Mouse (Mus musculus) c-Kit-positive CD71-positive TER-119-positive erythroid progenitor cells, embryonic 14.5 days (primary cell): Measurements from ENCODE around the gene Heatr5a.

Source experiments
- DNase-seq: peaks from one replicate; pipeline ENCODE4 v3.0.0-alpha.2; 2013; ENCODE audit warnings: low spot score

Heatr5a gene

DNA sequence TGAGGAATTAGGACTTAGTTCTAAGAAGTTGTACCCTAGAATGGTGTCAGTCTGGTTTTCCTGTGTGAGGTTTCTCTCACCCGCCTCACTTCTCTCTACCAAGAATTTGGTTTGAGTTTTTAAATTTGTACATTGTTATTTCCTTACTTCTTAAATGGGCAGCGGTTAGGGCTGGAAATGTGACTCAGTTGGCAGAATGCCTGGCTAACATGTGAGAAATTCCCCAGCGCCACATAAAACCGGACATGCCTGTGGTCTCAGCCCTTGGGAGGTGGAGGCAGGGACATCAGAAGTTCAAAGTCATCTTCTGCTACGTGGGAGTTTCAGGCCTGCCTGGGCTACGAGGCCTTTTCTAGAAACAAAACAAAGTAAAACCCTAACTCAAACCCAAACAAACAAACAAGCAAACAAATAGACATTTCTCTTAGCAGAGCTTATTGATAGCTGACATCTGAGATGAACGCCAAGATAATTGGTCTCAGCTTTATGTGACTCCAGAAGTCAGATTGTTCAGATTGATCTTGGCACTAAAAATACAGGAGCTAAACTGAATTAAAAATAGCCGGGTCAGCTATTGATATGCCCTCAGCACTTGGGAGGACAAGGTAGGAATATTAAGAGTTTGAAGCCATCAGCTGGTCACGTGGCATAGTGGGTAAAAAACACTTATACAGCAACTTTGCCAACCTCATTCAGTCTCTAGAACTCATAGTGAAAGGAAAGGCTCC lies 123.0 kb downstream of the Heatr5a start:
- DNase-seq = no peak

DNA sequence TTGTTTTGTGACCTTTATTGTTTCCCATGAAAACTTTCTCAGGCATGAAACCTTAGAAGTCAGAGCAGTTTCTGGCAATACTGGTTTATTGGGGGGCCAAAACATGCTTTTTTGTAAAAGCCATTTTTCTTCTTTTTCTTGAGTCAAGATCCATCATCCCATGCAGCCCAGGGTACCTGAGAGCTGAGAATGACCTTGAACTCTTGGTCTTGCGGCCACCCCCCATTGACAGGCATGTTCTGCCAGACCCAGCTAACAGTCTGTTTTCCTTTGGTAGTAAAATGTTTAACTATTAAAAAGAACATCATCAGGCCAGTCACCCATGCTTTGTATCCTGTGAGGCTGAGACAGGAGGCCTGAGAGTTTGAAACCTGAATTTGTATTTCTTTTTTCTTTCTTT lies 125.9 kb downstream of the Heatr5a start:
- DNase-seq = no peak

DNA sequence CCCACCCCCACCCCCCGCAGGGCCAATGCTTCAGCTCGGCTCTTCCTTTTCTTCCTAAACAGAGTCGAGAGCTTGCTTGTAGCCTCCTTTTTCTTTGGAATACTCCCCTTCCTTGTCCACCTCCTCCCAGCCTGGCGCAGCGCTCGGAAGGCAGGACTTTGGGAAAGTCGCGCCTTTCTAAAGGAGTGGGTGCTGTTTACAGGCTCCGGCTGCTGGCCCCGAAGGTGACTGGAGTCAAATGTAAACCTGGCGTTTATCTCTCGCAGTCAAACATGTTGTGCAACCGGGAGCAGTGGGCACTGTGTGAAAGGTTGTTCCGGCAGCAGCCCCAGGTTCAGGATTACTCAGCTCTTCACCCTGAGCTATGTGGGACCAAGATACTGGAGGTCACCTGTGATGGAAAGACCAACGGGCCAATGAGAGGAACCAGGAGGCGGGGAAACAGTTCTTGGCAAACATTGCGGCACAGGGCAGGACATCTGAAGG lies 126.3 kb downstream of the Heatr5a start:
- peak; percentile 98 for DNase-seq

- peak; percentile 45 for DNase-seq
Observed at GRCm38 (mm10) chr12:51843576-51844520, 127.3 kb downstream of the Heatr5a start.

GRCm38 (mm10) chr12:51842081-51842864 lies 128.8 kb downstream of the Heatr5a start:
- no peak for DNase-seq

DNA sequence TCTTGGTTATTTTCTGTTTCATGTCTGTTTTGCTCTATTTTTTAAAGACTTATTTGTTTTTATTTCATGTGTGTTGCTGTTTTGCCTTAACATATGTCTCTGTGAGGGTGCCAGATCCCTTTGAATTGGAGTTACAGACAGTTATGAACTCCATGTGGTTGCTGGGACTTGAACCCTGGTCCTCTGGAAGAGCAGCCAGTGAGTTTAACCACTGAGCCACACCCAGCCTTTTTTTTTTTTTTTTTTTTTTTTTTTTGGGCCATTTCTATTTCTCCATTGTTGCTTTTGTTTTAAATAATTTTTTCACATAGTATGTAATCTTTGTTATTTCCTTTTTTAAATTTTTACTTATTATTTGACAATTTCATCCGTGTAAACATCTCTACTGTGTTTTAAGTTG lies 131.3 kb downstream of the Heatr5a start:
- no peak for DNase-seq

DNA sequence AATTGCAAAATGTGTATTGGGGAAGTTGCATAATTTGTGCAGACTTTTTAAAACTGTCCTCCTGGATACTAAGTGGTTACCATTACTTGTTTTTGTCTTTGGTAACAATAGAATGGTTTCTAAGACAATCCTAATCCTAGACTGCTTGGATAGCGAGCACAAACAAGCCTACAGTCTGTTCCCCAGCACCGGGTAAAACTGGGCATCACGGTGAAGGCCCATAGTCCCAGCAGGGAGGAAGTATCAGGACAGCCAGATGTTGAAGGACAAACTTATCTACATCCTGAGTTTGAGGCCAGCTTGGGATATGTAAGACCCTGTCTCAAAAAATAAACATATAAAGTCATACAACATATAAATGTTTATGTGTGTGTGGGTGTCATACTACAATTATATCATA lies 135.9 kb downstream of the Heatr5a start:
- DNase-seq = no peak

GRCm38 (mm10) chr12:51831931-51832330 lies 139.2 kb downstream of the Heatr5a start:
- DNase-seq = no peak

DNA sequence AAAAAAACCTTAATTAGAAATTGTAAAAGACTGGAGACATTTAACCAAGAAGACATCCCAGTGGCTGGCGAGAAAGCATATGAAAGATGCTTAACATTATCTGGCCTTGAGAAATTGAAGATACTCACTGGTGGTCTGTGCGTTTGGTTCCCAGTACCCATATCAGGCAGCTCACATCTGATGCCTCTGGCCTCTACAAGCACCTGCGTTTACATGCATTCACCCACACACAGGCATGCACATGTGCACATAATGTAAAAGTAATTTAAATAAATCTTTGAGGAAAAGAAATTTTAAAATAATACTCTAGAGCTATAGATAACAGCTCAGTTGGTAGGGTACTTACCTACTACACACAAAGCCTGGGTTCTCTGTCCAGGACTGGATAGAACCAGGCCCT lies 139.8 kb downstream of the Heatr5a start:
- DNase-seq = no peak

- no peak for DNase-seq
Observed at GRCm38 (mm10) chr12:51830671-51831070, 140.4 kb downstream of the Heatr5a start.

GRCm38 (mm10) chr12:51830077-51830402 lies 141.1 kb downstream of the Heatr5a start:
- DNase-seq = no peak

DNA sequence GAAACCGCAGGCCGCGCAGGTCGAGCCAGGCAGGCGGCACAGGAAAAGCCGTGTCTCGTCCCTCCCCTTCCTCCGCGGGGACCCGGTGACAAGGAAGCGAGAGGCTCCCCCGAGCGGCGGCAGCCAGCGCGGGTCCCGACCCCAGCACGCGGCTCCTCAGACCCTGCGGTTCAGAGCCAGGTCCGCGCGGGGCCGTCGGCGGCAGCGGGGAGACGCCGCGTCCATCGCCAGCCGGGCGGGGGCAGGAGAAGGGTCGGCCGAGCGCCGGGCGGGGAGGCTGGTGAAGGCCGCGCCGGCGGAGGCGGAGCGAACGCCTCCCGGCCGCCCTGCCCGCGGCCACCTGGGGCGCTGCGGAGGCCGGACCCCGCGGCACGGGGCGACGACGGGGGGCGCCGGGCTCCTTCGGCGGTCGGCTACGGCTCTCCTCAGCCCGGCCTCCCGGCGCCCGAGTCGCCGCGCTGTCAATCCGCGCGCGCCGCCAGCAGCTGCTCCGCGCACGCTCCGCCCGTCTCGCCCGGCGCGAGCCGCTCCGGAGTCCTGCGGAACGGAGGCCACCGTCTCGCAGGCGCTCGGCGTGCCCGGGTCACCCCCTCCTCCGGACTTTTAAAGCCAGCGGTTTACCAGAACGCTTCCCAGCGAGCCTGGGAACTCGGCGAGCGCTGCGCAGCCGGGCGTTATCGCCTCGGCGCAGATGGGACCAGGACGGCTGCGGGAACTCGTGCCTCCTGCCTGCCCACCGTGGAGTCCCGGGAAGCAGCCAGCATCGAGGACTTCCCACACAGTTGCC lies 141.6 kb downstream of the Heatr5a start, which contains the start of gene Hectd1:
Hectd1 (minus strand) TSS at position 247 of the 787 bp plus-strand sequence.
- DNase-seq = peak; percentile 84

DNA sequence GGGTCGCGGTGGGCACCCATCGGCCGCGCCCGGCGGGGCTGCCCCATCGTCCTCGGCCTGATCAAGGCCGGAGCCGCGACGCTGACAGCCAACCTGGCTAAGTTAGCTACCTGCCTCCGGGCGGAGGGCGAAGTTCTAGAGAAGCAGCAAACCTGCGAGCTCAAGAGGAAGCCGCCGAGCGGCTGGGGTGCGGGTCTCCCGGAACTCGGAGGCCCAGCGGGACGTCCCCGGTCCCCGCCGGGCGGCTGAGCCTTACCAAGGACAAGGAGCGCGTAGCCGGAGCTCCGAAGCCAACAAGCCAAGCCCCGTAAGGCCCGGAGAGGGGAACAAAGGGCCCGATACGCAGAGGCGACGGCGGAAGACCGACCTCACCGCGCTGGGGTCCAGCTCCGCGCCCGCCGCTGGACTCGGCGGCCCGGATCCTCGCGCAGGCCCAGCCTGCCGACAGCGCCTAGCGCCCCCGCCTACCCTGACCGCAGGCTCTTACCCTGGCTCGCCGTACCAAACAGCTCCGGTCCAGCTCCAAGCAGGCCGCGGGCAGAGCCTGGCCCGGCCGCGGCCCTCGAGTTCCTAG lies 142.3 kb downstream of the Heatr5a start:
- DNase-seq = no peak

DNA sequence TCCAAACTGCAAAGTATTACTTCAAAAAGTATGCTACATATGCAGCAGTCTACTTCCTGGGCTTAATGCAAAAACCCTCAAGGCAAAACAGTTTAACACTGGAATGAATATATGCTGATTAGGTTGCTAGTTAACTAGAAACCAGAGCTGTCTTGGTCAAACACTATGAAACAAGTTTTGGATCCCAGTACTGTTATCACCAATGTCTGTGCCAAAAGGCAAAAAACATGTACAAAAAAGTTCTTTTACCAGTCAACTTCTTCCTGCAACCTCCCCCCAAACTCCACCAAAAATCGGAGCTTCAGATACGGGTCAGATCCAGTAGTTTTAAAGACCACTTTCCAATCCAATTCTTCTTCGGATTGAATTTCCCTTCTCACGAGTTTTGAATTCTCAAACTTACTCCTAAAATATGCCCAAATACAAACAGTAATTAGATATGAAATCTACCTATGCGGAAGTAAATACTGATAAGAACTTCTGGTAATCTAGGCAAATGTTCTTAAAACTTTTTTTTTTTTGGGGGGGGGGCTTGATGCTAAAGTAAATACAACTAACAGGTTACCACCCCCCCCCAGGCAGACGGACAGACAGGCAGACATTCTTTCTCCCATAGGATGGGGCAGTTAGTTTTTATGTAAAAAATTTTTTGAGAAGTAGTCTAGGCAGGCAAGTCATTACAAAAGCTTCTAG lies 143.0 kb downstream of the Heatr5a start:
- DNase-seq = no peak
